In the genomic region with DNA sequence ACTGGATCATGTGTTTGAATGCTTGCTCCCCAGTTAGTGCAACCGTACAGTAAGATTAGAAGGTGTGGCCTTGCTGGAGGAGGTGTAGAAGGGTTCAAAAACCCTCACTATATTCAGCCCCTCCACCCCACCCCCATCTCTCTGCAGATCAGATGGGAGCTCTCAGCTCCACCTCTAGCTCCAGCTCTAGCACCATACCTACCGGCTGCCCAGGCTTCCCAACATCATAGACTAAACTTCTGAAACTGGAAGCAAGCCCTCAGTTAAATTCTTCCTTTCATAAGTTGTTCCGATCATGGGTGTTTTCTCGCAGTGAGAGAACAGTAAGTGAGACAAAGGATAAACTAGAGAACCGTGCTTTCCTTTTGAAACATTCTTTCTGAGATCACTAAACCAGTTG, we compare ENCODE assay signal across 31 mouse cellular contexts. TPM values are rescaled to one million over a fixed set of nuclear protein-coding genes. Genes with fewer than 3 reads are reported as not detected.
DNase-seq lines count a peak whose midpoint lies in the region; ATAC-seq and TF ChIP-seq lines count a peak whose summit lies in the region.
"Had no signal": no experiment of that assay in that cellular context is flagged by ENCODE, and none has a peak within 500 bp of the region (broad histone marks: within the 10 kb centered on the region; RNA-seq: fewer than 3 reads in every experiment).

No protein-coding gene starts in this region.

- H3K9me3 ChIP-seq in liver, embryonic 12.5 days (replicated peaks): peaks cover 6% of the 10 kb centered on the region; the same call in 1 of the 2 replicates
- no peaks in the 10 kb centered on the region for H3K9me3 ChIP-seq in midbrain, postnatal 0 days (ENCODE audit: low read length)
- H3K9me3 ChIP-seq: embryonic facial prominence, embryonic 13.5 days; heart, embryonic 10.5 days; heart, embryonic 15.5 days; limb, embryonic 10.5 days; limb, embryonic 15.5 days; stomach, embryonic 15.5 days had no signal

- H3K27ac ChIP-seq in spleen, adult 2 months (ENCODE audit: insufficient read depth, low read length): 0 out of 2 replicates have a peak overlapping the region, but pooled peaks have one; percentile 21
- H3K27ac ChIP-seq in liver, embryonic 12.5 days: peak overlapping the region; percentile 64; the same call in 1 of the 2 replicates
- no peak overlapping the region for H3K27ac ChIP-seq in midbrain, postnatal 0 days (ENCODE audit: low read depth, low read length)
- H3K27ac ChIP-seq: embryonic facial prominence, embryonic 13.5 days; forebrain, embryonic 13.5 days; heart, embryonic 10.5 days; heart, embryonic 15.5 days; kidney, embryonic 15.5 days; limb, embryonic 10.5 days; limb, embryonic 15.5 days; neural tube, embryonic 12.5 days had no signal

- peaks cover 7% of the 10 kb centered on the region; the same call in 1 of the 2 replicates for H3K36me3 ChIP-seq in spleen, adult 2 months (ENCODE audit: control insufficient read depth, insufficient read depth, low read length)
- peaks cover 6% of the 10 kb centered on the region for H3K36me3 ChIP-seq in liver, embryonic 12.5 days
- no peaks in the 10 kb centered on the region for H3K36me3 ChIP-seq in midbrain, postnatal 0 days (ENCODE audit: insufficient read depth, low read length)
- H3K36me3 ChIP-seq: embryonic facial prominence, embryonic 13.5 days; heart, embryonic 10.5 days; heart, embryonic 15.5 days; kidney, embryonic 15.5 days; limb, embryonic 10.5 days; limb, embryonic 15.5 days; neural tube, embryonic 12.5 days; stomach, embryonic 15.5 days had no signal

- peaks cover 20% of the 10 kb centered on the region; the same call in 1 of the 2 replicates for H3K4me1 ChIP-seq in spleen, adult 2 months (ENCODE audit: control insufficient read depth, insufficient read depth, insufficient read length)
- peaks cover 86% of the 10 kb centered on the region for H3K4me1 ChIP-seq in liver, embryonic 12.5 days
- H3K4me1 ChIP-seq in midbrain, postnatal 0 days (ENCODE audit: insufficient read depth, low read length): no peaks in the 10 kb centered on the region

- no peak overlapping the region; the same call in 1 of the 2 replicates for H3K9ac ChIP-seq in liver, embryonic 12.5 days
- H3K9ac ChIP-seq in midbrain, postnatal 0 days (replicated peaks; ENCODE audit: low read length, poor library complexity, severe bottlenecking): no peak overlapping the region
- H3K9ac ChIP-seq: embryonic facial prominence, embryonic 13.5 days; forebrain, embryonic 13.5 days; heart, embryonic 15.5 days; kidney, embryonic 15.5 days; limb, embryonic 15.5 days; lung, embryonic 14.5 days; neural tube, embryonic 12.5 days; stomach, embryonic 15.5 days had no signal

- no peak for ATAC-seq in CD4-positive, CD25-positive, alpha-beta regulatory T cell, adult 4 months
- ATAC-seq in liver, embryonic 12.5 days: peak; percentile 3; the same call in 1 of the 2 replicates
- no peak for ATAC-seq in midbrain, postnatal 0 days (ENCODE audit: low FRiP score)
- ATAC-seq: forebrain, embryonic 13.5 days; hindbrain, embryonic 16.5 days had no signal

- H3K4me2 ChIP-seq in liver, embryonic 12.5 days: peak overlapping the region; percentile 18
- H3K4me2 ChIP-seq in midbrain, postnatal 0 days (ENCODE audit: low read depth, low read length, poor library complexity, severe bottlenecking): no peak overlapping the region
- H3K4me2 ChIP-seq: embryonic facial prominence, embryonic 13.5 days; forebrain, embryonic 13.5 days; heart, embryonic 15.5 days; kidney, embryonic 15.5 days; limb, embryonic 15.5 days; lung, embryonic 14.5 days; neural tube, embryonic 12.5 days; stomach, embryonic 15.5 days had no signal

- DNase-seq in CD4-positive, CD25-positive, alpha-beta regulatory T cell, adult 2 months (ENCODE audit: low read depth, low spot score): peak; percentile 45
- no peak for DNase-seq in spleen, adult 2 months (ENCODE audit: low read depth in 1 of 2, low spot score in 2 of 2)
- no peak for DNase-seq in spleen, postnatal 14 days (ENCODE audit: low spot score in 2 of 2)
- DNase-seq in midbrain, postnatal 0 days (ENCODE audit: low spot score): no peak
- no peak for DNase-seq in ovary, postnatal 36 days (ENCODE audit: low spot score)
- DNase-seq in kidney, postnatal 14 days: no peak
- DNase-seq: adrenal gland, postnatal 25 days; cerebellum, adult 18-20 months; cerebellum, postnatal 10 days; gastrocnemius, postnatal 14 days; kidney, adult 18-20 months; kidney, postnatal 36 days; lung, embryonic 14.5 days; lung, postnatal 14 days; midbrain, embryonic 14.5 days; thymus, adult 2 months; thymus, postnatal 36 days had no signal

- TF ChIP-seq POLR2A in spleen, adult 2 months (IDR thresholded peaks at IDR 0.05; ENCODE audit: low read depth, low read length): no peak

- 75% methylated on average over 5 of the region's 5 CpGs for WGBS in spleen, adult 2 months
- WGBS in liver, embryonic 12.5 days (ENCODE audit: insufficient replicate concordance): 71% methylated on average over 5 of the region's 5 CpGs
- 88% methylated on average over 5 of the region's 5 CpGs for WGBS in midbrain, postnatal 0 days

- H3K27me3 ChIP-seq in spleen, adult 2 months (ENCODE audit: control insufficient read depth, insufficient read depth, low read length): no peaks in the 10 kb centered on the region
- 0 out of 2 replicates have a peak, but pooled peaks cover 6% of the 10 kb centered on the region for H3K27me3 ChIP-seq in liver, embryonic 12.5 days (replicated peaks)
- H3K27me3 ChIP-seq in midbrain, postnatal 0 days (ENCODE audit: insufficient read depth, low read length): peaks cover 4% of the 10 kb centered on the region; the same call in 1 of the 2 replicates
- H3K27me3 ChIP-seq: embryonic facial prominence, embryonic 13.5 days; forebrain, embryonic 13.5 days; heart, embryonic 15.5 days; kidney, embryonic 15.5 days; limb, embryonic 15.5 days; neural tube, embryonic 12.5 days; stomach, embryonic 15.5 days had no signal

- no peak for TF ChIP-seq CTCF in spleen, adult 2 months (IDR thresholded peaks at IDR 0.05; ENCODE audit: extremely low read depth, insufficient read depth, insufficient read length, insufficient replicate concordance)
- TF ChIP-seq CTCF in midbrain, postnatal 0 days (IDR thresholded peaks at IDR 0.05): no peak

- H3K4me3 ChIP-seq in spleen, adult 2 months (ENCODE audit: extremely low read depth, insufficient read depth, insufficient read length): no peak overlapping the region
- no peak overlapping the region for H3K4me3 ChIP-seq in liver, embryonic 12.5 days
- H3K4me3 ChIP-seq in midbrain, postnatal 0 days (ENCODE audit: low read depth, low read length): no peak overlapping the region
- H3K4me3 ChIP-seq: embryonic facial prominence, embryonic 13.5 days; forebrain, embryonic 13.5 days; heart, embryonic 10.5 days; heart, embryonic 15.5 days; kidney, embryonic 15.5 days; limb, embryonic 10.5 days; limb, embryonic 15.5 days; neural tube, embryonic 12.5 days; stomach, embryonic 15.5 days had no signal

RNA-seq across cellular contexts. Expression of a gene that starts 38.9 kb away (rescaled TPM):
- 10 to 100 TPM; 18.3 to 20.4 TPM for polyA plus RNA-seq in CD4-positive, CD25-positive, alpha-beta regulatory T cell, adult 4 months (2017; shearing (Covaris generic))
- polyA plus RNA-seq in spleen, adult 2 months (2012; rRNA removed): 21.4 and 25.6 TPM in 2 replicates
- 1.9 and 2.1 TPM in 2 replicates for polyA plus RNA-seq in liver, embryonic 12.5 days (2016; fragmentation: Nextera tagmentation; extraction: Ambion mirVana)
- 0.99 and 2.0 TPM in 2 replicates for total RNA-seq in midbrain, postnatal 0 days (2014; rRNA removed)
- 1.1 and 1.8 TPM in 2 replicates for polyA plus RNA-seq in midbrain, postnatal 0 days (2015; fragmentation: Nextera tagmentation; extraction: Ambion mirVana)

RNA-seq across cellular contexts. Expression of a gene that starts 42.9 kb away (rescaled TPM):
- 10 to 100 TPM in 1 of 2 experiments, 1 to 10 TPM in 1; 8.9 to 12.5 TPM for polyA plus RNA-seq in CD4-positive, CD25-positive, alpha-beta regulatory T cell, adult 4 months (2017; shearing (Covaris generic))
- polyA plus RNA-seq in spleen, adult 2 months (2012; rRNA removed): 1.1 TPM in 2 replicates
- 2.9 and 3.1 TPM in 2 replicates for polyA plus RNA-seq in liver, embryonic 12.5 days (2016; fragmentation: Nextera tagmentation; extraction: Ambion mirVana)
- 1.8 and 2.7 TPM in 2 replicates for total RNA-seq in midbrain, postnatal 0 days (2014; rRNA removed)
- polyA plus RNA-seq in midbrain, postnatal 0 days (2015; fragmentation: Nextera tagmentation; extraction: Ambion mirVana): 0.91 and 1.0 TPM in 2 replicates
- total RNA-seq: granulocyte monocyte progenitor cell, adult 5-6 weeks had no signal
- polyA plus RNA-seq: C2C12 had no signal
